Mouse (Mus musculus): Measurements from ENCODE around the gene Terf2ip.
A peak's percentile ranks its signal among the peaks of the same experiment; 100 is the strongest.

Gene Terf2ip

GRCm38 (mm10) chr8:112009558-112009957, 1.6 kb upstream of the Terf2ip start:
- no peak for DNase-seq (ENCODE audit: low spot score)

GRCm38 (mm10) chr8:112011816-112012242, 631 bp downstream of the Terf2ip start:
- DNase-seq (ENCODE audit: low spot score), result peak; percentile 7

- DNase-seq (ENCODE audit: low spot score), result no peak
These were observed 3.7 kb downstream of the Terf2ip start, which contains the start of gene Gm6793 for GRCm38 (mm10) chr8:112014936-112015335. Gene Gm6793 (minus strand): TSS chr8:112015036.

- no peak for DNase-seq (ENCODE audit: low spot score)
These were observed 18.3 kb downstream of the Terf2ip start for GRCm38 (mm10) chr8:112029455-112029854.

DNA sequence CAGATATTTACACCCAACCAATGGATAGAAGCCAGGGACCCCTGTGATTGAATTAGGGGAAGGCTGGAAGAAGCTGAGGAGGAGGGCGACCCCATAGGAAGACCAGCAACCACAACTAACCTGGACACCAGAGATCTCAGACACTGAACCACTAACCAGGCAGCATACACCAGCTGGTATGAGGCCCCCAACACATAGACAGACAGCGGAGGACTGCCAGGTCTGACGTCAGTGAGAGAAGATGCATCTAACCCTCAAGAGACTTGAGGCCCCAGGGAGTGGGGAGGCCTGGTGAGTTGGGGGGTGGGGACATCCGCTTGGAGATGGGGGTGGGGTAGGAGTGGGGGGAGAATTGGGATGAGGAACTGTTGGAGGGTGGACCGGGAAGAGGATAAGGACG, 19.5 kb downstream of the Terf2ip start:
- DNase-seq (ENCODE audit: low spot score), result no peak

DNA sequence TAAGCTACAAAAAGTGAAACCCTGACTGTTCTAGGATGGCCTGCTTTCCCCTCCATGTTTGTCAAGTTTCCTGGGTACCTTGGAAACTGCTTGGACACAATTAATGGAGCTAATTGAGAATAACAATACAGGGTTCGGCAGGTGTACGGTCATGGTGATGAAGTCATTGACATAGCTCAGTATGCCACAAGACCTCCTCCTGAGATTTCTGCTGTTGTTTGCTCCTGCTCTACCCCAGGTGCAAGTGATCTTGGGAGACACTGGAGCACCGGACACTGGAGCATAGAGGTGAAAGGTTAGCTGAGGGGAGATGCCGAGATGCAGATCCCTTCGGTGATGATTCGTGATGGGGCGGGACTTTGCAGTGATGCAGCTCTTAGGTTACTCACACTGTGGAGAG, 21.9 kb downstream of the Terf2ip start:
- no peak for DNase-seq (ENCODE audit: low spot score)

DNA sequence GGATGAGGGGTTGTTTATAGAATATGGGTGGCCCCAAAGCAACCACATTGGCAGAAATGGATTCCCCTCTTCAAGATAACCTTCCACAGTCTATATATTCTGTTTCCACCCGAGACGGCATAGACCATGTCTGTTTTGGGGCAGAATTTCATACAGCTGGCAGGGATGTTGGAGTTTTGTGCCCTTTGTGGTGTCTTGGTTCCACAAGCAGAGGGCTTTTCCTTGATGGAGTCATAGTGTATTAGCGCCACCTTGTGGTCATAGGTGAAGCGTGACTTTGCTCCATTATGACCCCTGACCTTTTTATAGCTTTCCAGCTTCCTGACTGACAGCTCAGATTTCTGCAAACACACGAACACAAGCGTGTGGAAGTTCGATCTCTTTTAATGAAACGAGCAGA, 23.4 kb downstream of the Terf2ip start:
- DNase-seq (ENCODE audit: low spot score), result no peak

GRCm38 (mm10) chr8:112037521-112037920, 26.3 kb downstream of the Terf2ip start:
- DNase-seq (ENCODE audit: low spot score), result no peak

- no peak for DNase-seq (ENCODE audit: low spot score)
These were observed 34.0 kb downstream of the Terf2ip start for GRCm38 (mm10) chr8:112045182-112045581.

GRCm38 (mm10) chr8:112045896-112046295, 34.7 kb downstream of the Terf2ip start:
- DNase-seq (ENCODE audit: low spot score), result peak; percentile 30

DNA sequence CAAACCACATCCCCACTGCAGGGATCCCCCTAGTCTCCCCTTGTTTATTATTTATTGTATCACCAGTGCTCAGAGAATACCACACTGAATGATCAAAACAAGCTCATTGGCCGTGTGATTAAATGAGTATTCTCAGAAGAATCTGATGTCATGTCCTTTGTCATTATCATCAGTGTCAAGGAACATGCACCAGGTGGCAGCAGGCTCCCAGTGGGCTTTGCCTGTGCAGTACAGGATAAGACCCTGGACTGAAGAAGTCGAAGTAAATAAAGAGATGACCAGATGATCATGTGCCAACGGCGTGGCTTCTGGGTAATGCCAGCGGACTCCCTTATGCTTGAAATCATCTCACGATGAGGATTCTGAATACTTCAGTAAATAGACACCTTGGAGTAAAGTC, 37.1 kb downstream of the Terf2ip start:
- no peak for DNase-seq (ENCODE audit: low spot score)

GRCm38 (mm10) chr8:112049984-112050383, 38.8 kb downstream of the Terf2ip start:
- DNase-seq (ENCODE audit: low spot score), result no peak

DNA sequence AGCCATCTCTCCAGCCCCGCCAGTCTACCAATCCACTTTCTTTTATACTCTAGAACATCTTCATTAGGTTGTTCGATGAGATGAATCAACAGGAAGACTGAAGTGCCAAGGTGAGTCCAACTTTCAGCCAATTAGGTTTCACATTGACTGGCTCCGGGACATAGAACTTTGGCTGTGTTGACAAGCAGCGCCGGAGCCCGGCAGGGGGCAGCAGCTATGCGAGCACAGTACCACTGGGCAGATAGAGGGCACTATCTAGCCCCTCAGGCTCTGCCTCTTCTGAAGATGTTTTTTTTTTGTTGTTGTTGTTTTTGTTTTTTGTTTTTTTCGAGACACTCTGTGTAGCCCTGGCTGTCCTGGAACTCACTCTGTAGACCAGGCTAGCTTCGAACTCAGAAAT, 40.3 kb downstream of the Terf2ip start:
- DNase-seq (ENCODE audit: low spot score), result no peak

GRCm38 (mm10) chr8:112054456-112054855, 43.3 kb downstream of the Terf2ip start:
- no peak for DNase-seq (ENCODE audit: low spot score)

GRCm38 (mm10) chr8:112061372-112061771, 50.2 kb downstream of the Terf2ip start:
- DNase-seq (ENCODE audit: low spot score), result no peak

Data from ovary, adult 18-20 months (tissue).